24 mouse cellular contexts compared by ENCODE assay signal in the genomic region with DNA sequence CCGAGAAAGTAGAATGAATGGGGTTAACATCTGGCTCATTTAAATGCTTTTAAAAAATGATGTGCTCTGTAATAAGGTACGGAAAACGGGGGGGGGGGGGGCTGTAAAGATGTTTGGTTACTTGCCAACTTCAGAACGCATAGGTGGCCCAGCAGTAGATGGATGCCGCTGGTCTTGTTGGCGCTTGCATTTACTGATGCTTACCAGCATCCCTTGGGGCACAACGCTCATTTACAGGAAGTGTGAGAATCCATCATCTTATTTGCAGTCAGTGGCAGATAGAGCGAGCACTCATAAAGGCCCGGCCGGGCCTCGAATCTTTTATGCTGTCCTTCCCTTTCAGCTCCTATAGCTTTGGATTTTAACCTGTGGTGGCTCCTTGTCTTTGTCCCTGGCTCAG.
DNase-seq lines count a peak whose midpoint lies in the region; ATAC-seq and TF ChIP-seq lines count a peak whose summit lies in the region.
"Had no signal": no experiment of that assay in that cellular context is flagged by ENCODE, and none has a peak within 500 bp of the region (broad histone marks: within the 10 kb centered on the region; RNA-seq: fewer than 3 reads in every experiment).

No protein-coding gene starts in this region.

- no peaks in the 10 kb centered on the region for H3K36me3 ChIP-seq in hindbrain, embryonic 13.5 days
- H3K36me3 ChIP-seq in hindbrain, embryonic 12.5 days, result no peaks in the 10 kb centered on the region
- H3K36me3 ChIP-seq in limb, embryonic 12.5 days, result no peaks in the 10 kb centered on the region
- H3K36me3 ChIP-seq in limb, embryonic 10.5 days, result no peaks in the 10 kb centered on the region
- no peaks in the 10 kb centered on the region for H3K36me3 ChIP-seq in limb, embryonic 13.5 days
- no peaks in the 10 kb centered on the region for H3K36me3 ChIP-seq in liver, postnatal 0 days (replicated peaks; ENCODE audit: insufficient read depth, low read length)
- H3K36me3 ChIP-seq: embryonic facial prominence, embryonic 12.5 days; forebrain, embryonic 12.5 days; heart, embryonic 15.5 days; hindbrain, embryonic 15.5 days; intestine, embryonic 15.5 days had no signal

- no peak for TF ChIP-seq POLR2A in brain, embryonic 14.5 days (IDR thresholded peaks at IDR 0.05; ENCODE audit: borderline replicate concordance, extremely low read depth, insufficient read depth, insufficient read length, poor library complexity, severe bottlenecking)

- no peak overlapping the region for H3K4me3 ChIP-seq in hindbrain, embryonic 13.5 days
- no peak overlapping the region for H3K4me3 ChIP-seq in hindbrain, embryonic 12.5 days
- no peak overlapping the region for H3K4me3 ChIP-seq in limb, embryonic 12.5 days (replicated peaks)
- H3K4me3 ChIP-seq in limb, embryonic 10.5 days, result no peak overlapping the region
- no peak overlapping the region for H3K4me3 ChIP-seq in limb, embryonic 13.5 days
- no peak overlapping the region for H3K4me3 ChIP-seq in liver, postnatal 0 days (ENCODE audit: low read depth, low read length)
- H3K4me3 ChIP-seq: embryonic facial prominence, embryonic 12.5 days; forebrain, embryonic 12.5 days; heart, adult 2 months; heart, embryonic 15.5 days; hindbrain, embryonic 15.5 days; intestine, embryonic 15.5 days had no signal

- H3K27ac ChIP-seq in hindbrain, embryonic 13.5 days, result peak overlapping the region; percentile 58; the same call in 1 of the 2 replicates
- H3K27ac ChIP-seq in hindbrain, embryonic 12.5 days, result no peak overlapping the region
- no peak overlapping the region for H3K27ac ChIP-seq in limb, embryonic 12.5 days
- H3K27ac ChIP-seq in limb, embryonic 10.5 days, result no peak overlapping the region
- peak overlapping the region; percentile 0; the same call in 1 of the 2 replicates for H3K27ac ChIP-seq in limb, embryonic 13.5 days
- H3K27ac ChIP-seq in liver, postnatal 0 days (ENCODE audit: low read depth), result no peak overlapping the region
- H3K27ac ChIP-seq: embryonic facial prominence, embryonic 12.5 days; forebrain, embryonic 12.5 days; heart, adult 2 months; heart, embryonic 15.5 days; hindbrain, embryonic 15.5 days; intestine, embryonic 15.5 days had no signal

- H3K27me3 ChIP-seq in hindbrain, embryonic 13.5 days, result peaks cover 5% of the 10 kb centered on the region; the same call in 1 of the 2 replicates
- H3K27me3 ChIP-seq in hindbrain, embryonic 12.5 days, result no peaks in the 10 kb centered on the region
- H3K27me3 ChIP-seq in limb, embryonic 12.5 days, result no peaks in the 10 kb centered on the region
- 0 out of 2 replicates have a peak, but pooled peaks cover under 1% of the 10 kb centered on the region for H3K27me3 ChIP-seq in limb, embryonic 10.5 days (ENCODE audit: low read depth, poor library complexity, severe bottlenecking)
- no peaks in the 10 kb centered on the region for H3K27me3 ChIP-seq in limb, embryonic 13.5 days
- no peaks in the 10 kb centered on the region for H3K27me3 ChIP-seq in liver, postnatal 0 days (ENCODE audit: insufficient read depth, low read length)
- H3K27me3 ChIP-seq: CH12.LX; embryonic facial prominence, embryonic 12.5 days; heart, embryonic 15.5 days; hindbrain, embryonic 15.5 days; intestine, embryonic 15.5 days had no signal

- no peak for DNase-seq in limb, embryonic 10.5 days (ENCODE audit: low spot score)
- peak; percentile 52 for DNase-seq in brain, embryonic 14.5 days (ENCODE audit: low read depth)
- no peak for DNase-seq in liver, postnatal 0 days
- DNase-seq: adrenal gland, adult 2 months; adrenal gland, postnatal 25 days; cerebellum, adult 11 months; cerebellum, adult 8-10 months; cerebellum, postnatal 14 days; embryo, embryonic 11 days; gastrocnemius, postnatal 10 days; heart, adult 2 months; heart, postnatal 14 days had no signal

- WGBS in hindbrain, embryonic 13.5 days, result 42% methylated on average over 11 of the region's 11 CpGs
- 57% methylated on average over 11 of the region's 11 CpGs for whole genome bisulfite sequencing in hindbrain, embryonic 12.5 days
- WGBS in limb, embryonic 12.5 days, result 52% methylated on average over 11 of the region's 11 CpGs
- 84% methylated on average over 11 of the region's 11 CpGs for WGBS in limb, embryonic 10.5 days
- 39% methylated on average over 11 of the region's 11 CpGs for WGBS in limb, embryonic 13.5 days
- 75% methylated on average over 11 of the region's 11 CpGs for WGBS in liver, postnatal 0 days (ENCODE audit: insufficient replicate concordance)

- TF ChIP-seq EP300 in liver, postnatal 0 days (IDR thresholded peaks at IDR 0.05; ENCODE audit: low read depth), result no peak

- no peak for TF ChIP-seq CTCF in brain, embryonic 14.5 days (IDR thresholded peaks at IDR 0.05; ENCODE audit: borderline replicate concordance, extremely low read depth, insufficient read depth, insufficient read length)
- no peak for TF ChIP-seq CTCF in liver, postnatal 0 days (IDR thresholded peaks at IDR 0.05; ENCODE audit: low read depth)

- peaks cover 23% of the 10 kb centered on the region for H3K4me1 ChIP-seq in hindbrain, embryonic 13.5 days (replicated peaks)
- peaks cover 11% of the 10 kb centered on the region; the same call in 1 of the 2 replicates for H3K4me1 ChIP-seq in hindbrain, embryonic 12.5 days
- H3K4me1 ChIP-seq in limb, embryonic 12.5 days (replicated peaks), result peaks cover 14% of the 10 kb centered on the region; the same call in 1 of the 2 replicates
- H3K4me1 ChIP-seq in limb, embryonic 10.5 days, result peaks cover 5% of the 10 kb centered on the region; the same call in 1 of the 2 replicates
- H3K4me1 ChIP-seq in limb, embryonic 13.5 days, result peaks cover 19% of the 10 kb centered on the region
- no peaks in the 10 kb centered on the region for H3K4me1 ChIP-seq in liver, postnatal 0 days (ENCODE audit: insufficient read depth)
- H3K4me1 ChIP-seq: embryonic facial prominence, embryonic 12.5 days; heart, embryonic 15.5 days; intestine, embryonic 15.5 days had no signal

- H3K9ac ChIP-seq in hindbrain, embryonic 13.5 days, result no peak overlapping the region
- no peak overlapping the region for H3K9ac ChIP-seq in hindbrain, embryonic 12.5 days
- H3K9ac ChIP-seq in limb, embryonic 12.5 days (replicated peaks), result no peak overlapping the region
- H3K9ac ChIP-seq in limb, embryonic 13.5 days, result no peak overlapping the region
- H3K9ac ChIP-seq in liver, postnatal 0 days (replicated peaks), result no peak overlapping the region
- H3K9ac ChIP-seq: embryonic facial prominence, embryonic 12.5 days; forebrain, embryonic 12.5 days; heart, embryonic 15.5 days; hindbrain, embryonic 15.5 days; intestine, embryonic 15.5 days had no signal

- no peak overlapping the region for H3K4me2 ChIP-seq in hindbrain, embryonic 13.5 days
- no peak overlapping the region for H3K4me2 ChIP-seq in hindbrain, embryonic 12.5 days (replicated peaks)
- H3K4me2 ChIP-seq in limb, embryonic 12.5 days, result peak overlapping the region; percentile 6; the same call in 1 of the 2 replicates
- H3K4me2 ChIP-seq in limb, embryonic 13.5 days (replicated peaks), result peak overlapping the region; percentile 34
- H3K4me2 ChIP-seq in liver, postnatal 0 days (ENCODE audit: low read depth, low read length), result no peak overlapping the region
- H3K4me2 ChIP-seq: embryonic facial prominence, embryonic 12.5 days; forebrain, embryonic 12.5 days; heart, embryonic 11.5 days; heart, embryonic 15.5 days; hindbrain, embryonic 15.5 days; intestine, embryonic 15.5 days had no signal

- no peak for ATAC-seq in hindbrain, embryonic 13.5 days (ENCODE audit: low FRiP score)
- no peak for ATAC-seq in hindbrain, embryonic 12.5 days (ENCODE audit: low FRiP score)
- no peak for ATAC-seq in limb, embryonic 12.5 days (ENCODE audit: insufficient number of reproducible peaks, insufficient read depth, low FRiP score, low TSS enrichment, low read depth)
- ATAC-seq in limb, embryonic 13.5 days (ENCODE audit: low FRiP score, low read depth), result no peak
- ATAC-seq in liver, postnatal 0 days, result no peak
- ATAC-seq: forebrain, embryonic 16.5 days; intestine, embryonic 15.5 days had no signal

- no peaks in the 10 kb centered on the region for H3K9me3 ChIP-seq in hindbrain, embryonic 13.5 days
- no peaks in the 10 kb centered on the region for H3K9me3 ChIP-seq in hindbrain, embryonic 12.5 days (replicated peaks)
- H3K9me3 ChIP-seq in limb, embryonic 12.5 days, result no peaks in the 10 kb centered on the region
- H3K9me3 ChIP-seq in limb, embryonic 10.5 days (replicated peaks), result no peaks in the 10 kb centered on the region
- H3K9me3 ChIP-seq in limb, embryonic 13.5 days, result no peaks in the 10 kb centered on the region
- no peaks in the 10 kb centered on the region for H3K9me3 ChIP-seq in liver, postnatal 0 days (ENCODE audit: low read length)
- H3K9me3 ChIP-seq: embryonic facial prominence, embryonic 12.5 days; forebrain, embryonic 12.5 days; heart, embryonic 15.5 days; hindbrain, embryonic 15.5 days; intestine, embryonic 15.5 days had no signal

Comparison
In these comparisons a context has a peak if more than half of its experiments do, and no peak if none do; other contexts are left out.
1. H3K27ac ChIP-seq: peak in hindbrain, embryonic 13.5 days (single experiment) and limb, embryonic 13.5 days (single experiment); none in hindbrain, embryonic 12.5 days (single experiment), limb, embryonic 12.5 days (single experiment), limb, embryonic 10.5 days (single experiment) and liver, postnatal 0 days (single experiment).
2. H3K4me2 ChIP-seq: peak in limb, embryonic 12.5 days (single experiment) and limb, embryonic 13.5 days (single experiment); none in hindbrain, embryonic 13.5 days (single experiment), hindbrain, embryonic 12.5 days (single experiment) and liver, postnatal 0 days (single experiment).